Mouse (Mus musculus) left cerebral cortex, postnatal 36 days (tissue): ENCODE results near the gene Adamts7. TPM values are rescaled to one million over a fixed set of nuclear protein-coding genes. Genes with fewer than 3 reads are reported as not detected.

Experiments
- DNase-seq, 2 experiments: peaks; one replicate each; pipeline ENCODE4 v3.0.0; 2021 to 2022; ENCODE audit warnings: low spot score in 2 of 2, mixed read lengths in 1 of 2
- intact Hi-C: fragments of 180-260 bp; cut with DNase I; formaldehyde crosslinking; loops from one replicate; pipeline ENCODE4 v1.15.1; 2025
- total RNA-seq, 2 experiments: library from RNA; stranded (reverse); gene quantifications; 2 replicates each; pipeline ENCODE4 v1.2.3; 2021

The Adamts7 gene
- total RNA-seq, 2 experiments from 2014 or later: 0.30 to 0.43 TPM

DNA sequence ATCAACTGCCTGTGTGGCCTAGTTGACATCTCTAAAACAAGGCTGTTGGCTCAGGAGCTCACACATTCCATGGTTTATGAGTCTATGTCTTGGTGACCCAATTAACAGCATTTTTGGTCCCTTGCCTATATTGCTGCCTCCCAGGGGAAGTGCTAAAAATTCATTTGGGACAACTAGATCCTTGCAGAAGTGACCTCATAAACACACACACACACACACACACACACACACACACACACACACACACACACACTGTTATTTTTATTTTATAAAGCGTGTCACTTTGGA is 26.2 kb upstream of the Adamts7 start:
- intact Hi-C loops: no loop called here
- no peak for DNase-seq

DNA sequence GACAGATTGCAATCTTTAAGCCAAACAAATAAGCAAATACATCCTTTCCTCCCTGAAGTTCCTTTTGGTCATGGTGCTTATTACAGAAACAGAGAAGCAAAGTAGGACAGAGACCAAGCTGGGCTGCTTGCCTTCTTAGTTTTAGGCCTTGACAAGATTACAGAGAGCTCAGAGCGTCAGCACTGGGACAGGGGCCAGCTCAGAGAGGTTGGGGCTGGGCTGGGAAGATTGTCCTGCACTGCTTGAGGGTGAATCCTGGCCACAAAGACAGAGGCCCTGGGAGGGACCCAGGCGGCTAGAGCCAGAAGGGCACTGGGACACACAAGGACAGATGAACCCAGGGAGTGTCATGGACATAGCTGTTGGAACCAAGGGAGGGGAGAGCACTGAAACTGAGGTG is 17.1 kb upstream of the Adamts7 start:
- no peak for DNase-seq
- intact Hi-C loops: no loop called here

DNA sequence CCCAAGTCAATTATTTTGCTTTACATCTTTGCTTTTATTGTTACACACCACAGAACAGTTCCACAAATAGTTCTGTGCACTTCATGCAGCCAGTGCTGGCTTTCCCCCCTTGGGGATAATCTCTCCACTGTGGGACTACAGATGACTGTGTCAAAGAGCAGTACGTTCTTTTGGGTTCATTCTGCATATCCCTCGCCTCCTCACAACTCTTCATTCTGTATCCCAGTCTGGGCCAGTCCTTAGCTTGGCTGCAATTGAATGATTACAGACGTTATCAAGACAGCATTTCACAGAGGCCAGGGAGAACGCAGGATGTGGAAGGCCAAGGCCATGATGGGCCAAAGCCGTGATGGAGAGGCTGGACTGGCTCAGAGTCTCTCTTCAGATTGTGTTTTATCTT is 16.0 kb upstream of the Adamts7 start:
- intact Hi-C loops: no loop called here
- DNase-seq: no peak

DNA sequence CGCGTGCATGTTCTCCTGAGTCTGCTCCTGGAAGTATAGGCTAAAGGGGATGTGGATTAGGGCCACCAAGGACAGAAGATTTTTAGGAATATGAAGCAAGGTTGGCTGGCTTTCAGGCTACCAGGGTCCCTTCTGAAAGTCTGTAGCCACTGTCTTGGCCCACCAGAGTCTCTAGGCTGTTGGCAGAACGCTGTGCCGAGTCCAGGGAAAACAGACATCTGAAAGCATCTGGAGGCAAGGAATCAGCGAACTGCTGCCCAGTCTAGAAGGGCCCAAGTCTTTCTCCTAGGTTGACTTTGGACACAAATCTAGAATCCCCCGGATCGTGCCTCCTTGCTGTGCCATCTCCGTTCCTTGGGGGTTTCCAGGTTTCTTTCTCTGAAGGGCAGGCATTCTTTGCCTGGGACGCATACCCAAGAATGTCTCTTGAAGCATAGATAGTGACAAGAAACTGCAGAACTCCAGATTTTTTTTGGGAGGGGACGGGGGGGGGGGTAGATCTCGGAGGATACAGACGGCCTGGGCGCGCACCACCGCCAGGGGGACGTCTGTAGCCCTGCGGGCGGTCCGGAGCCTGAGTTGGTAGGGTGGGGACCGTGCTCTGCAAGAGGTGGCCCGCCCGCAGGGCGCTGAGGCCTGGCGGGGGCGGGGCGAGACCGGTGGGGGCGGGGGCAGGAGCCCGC is 485 bp upstream of the Adamts7 start:
- intact Hi-C loops: no loop called here
- DNase-seq: no peak

DNA sequence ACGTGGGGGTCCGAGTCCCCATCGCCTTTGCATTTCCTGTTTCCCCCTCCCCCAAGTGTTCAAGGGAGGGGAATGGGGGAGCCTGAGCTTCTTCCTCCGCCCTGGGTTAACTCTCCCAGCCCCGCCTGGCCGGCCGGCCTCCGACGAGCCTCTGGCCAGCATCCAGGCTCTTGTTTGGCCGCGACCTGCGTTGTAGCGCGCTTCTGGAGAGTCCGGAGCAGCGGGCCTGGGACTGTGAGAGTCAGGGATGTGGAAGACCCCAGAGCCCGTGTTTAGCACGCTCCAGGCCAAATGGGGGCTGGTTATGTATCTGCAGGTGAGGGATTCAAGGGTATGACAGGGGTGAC is 853 bp downstream of the Adamts7 start:
- DNase-seq: no peak
- intact Hi-C loops: no loop called here

GRCm38 (mm10) chr9:90164670-90165453 is 2.0 kb downstream of the Adamts7 start:
- intact Hi-C loops: no loop called here
- DNase-seq: no peak

DNA sequence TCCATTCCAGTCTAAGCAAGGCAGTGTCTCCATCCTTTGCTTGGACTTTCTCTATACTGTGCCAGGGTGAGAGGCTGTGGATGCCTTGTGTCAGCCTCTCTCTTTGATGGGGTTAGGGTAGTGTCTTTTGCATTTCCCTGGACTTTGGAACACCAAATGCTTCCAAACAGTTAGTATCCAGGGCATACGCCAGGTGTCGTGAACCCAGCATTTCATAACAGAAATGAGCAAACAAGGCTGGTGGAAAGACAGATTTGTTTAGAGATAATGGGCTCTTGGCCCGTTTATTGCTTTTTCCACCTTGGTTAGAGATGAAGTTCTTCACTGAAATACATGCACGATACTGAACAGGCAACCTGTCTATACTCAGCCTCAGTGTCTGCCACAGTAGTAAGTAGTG is 2.7 kb downstream of the Adamts7 start:
- intact Hi-C loops: no loop called here
- DNase-seq: no peak

DNA sequence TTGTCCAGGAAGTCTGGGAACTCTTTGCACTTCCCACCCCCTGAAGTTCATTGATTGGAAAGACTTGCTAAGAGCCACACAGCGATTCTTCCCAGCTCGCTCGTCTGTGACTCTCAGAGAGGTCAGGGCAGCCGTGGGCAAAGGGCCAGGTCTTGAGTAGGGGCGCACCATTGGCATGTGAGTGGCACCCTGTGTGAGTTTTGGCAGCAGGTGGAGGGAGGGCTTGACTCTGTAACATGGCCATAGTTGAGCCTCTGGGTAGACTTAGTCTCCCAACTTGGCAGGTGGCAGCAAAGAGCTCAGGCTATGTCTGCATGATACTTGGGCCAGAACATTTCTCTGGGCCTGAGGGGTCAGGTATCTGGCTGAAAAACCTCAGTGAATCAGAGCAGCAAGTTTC is 3.7 kb downstream of the Adamts7 start:
- DNase-seq: no peak
- intact Hi-C loops: no loop called here

DNA sequence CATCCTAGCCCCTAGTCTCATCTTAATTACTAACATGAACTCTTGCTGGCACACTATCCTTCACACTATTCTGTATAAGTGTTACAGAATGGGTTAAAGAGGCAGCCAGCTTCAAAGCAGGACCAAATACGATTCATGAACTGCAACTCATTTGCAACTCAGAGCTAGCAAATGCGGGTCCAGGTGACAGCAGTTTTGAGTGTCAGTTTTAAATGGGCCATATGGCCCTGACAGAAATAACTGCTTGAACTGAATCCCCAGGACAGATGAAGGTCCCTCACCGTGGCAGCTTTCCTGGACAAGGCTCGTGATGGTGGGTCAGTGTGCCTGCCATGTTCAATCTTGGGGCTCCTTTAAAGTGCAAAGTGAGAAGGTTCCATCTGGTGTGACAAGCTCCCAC is 7.1 kb downstream of the Adamts7 start:
- DNase-seq: no peak

GRCm38 (mm10) chr9:90171421-90171820 is 8.6 kb downstream of the Adamts7 start:
- DNase-seq: no peak
- intact Hi-C loops: no loop called here

More for the DNA sequence above, 7.1 kb downstream of the Adamts7 start:
- intact Hi-C loops: no loop called here

GRCm38 (mm10) chr9:90172528-90173321 is 9.9 kb downstream of the Adamts7 start:
- DNase-seq: no peak
- intact Hi-C loops: no loop called here

- DNase-seq: no peak
- intact Hi-C loops: no loop called here
Measured at GRCm38 (mm10) chr9:90173330-90173729, 10.5 kb downstream of the Adamts7 start.

- no peak for DNase-seq
- intact Hi-C loops: no loop called here
Measured at GRCm38 (mm10) chr9:90179409-90179808, 16.5 kb downstream of the Adamts7 start.

DNA sequence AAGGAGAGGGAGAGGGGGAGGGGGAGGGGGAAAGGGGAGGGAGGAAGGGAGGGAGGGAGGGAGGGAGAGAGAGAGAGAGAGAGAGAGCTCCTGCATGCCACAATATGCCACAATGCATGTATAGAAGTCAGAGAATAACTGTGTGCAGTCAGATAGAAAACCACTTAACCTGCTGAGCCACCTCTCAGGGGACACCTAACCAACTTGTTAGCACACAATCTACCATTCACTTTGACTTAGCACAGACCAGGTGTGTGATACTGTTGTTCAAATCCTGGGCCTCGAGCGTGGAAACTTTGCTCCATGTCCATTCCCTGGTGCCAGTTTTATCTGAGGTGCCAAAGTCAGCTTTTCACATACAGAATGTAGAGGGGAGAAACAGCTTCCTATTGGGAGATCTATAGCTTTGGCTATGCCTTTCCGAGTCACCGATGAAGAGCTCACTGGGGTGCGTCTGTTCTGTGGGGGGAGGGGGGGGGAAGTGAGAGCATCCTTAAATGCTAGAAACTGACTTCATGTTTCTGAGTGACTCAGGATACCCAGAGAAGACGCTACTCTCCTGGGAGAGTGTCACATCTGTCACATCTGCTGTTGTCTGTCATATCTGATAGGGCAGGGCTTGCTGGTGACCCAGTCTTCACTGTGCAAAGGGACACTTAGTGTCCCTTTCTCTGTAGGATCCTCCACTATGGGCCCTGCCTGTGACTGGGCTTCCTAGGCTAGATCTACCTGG is 19.0 kb downstream of the Adamts7 start:
- no peak for DNase-seq
- intact Hi-C loops: no loop called here

- intact Hi-C loops: no loop called here
- DNase-seq: no peak
Measured at GRCm38 (mm10) chr9:90182636-90183421, 20.0 kb downstream of the Adamts7 start.

- intact Hi-C loops: no loop called here
- no peak for DNase-seq
Measured at GRCm38 (mm10) chr9:90183550-90183949, 20.7 kb downstream of the Adamts7 start.

DNA sequence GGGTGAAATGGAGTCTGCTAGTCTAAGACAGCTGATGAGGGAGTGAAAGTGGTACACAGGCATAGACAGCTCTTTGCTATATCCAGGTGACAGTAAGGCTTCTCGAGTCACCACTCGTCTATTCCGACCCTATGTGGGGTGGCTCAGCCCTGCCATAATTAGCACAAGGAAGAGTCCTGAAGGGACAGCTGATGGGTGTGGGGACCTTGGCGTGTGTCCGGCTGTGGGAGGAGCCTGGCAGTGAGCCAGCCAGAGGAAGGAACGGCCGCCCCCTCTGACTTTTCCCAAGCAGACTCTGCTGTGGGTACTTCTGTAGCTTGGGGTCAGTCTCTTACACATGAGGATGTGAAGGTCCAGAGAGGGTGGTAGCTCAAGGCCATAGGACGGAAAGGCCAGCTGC is 21.2 kb downstream of the Adamts7 start:
- no peak for DNase-seq
- intact Hi-C loops: no loop called here

DNA sequence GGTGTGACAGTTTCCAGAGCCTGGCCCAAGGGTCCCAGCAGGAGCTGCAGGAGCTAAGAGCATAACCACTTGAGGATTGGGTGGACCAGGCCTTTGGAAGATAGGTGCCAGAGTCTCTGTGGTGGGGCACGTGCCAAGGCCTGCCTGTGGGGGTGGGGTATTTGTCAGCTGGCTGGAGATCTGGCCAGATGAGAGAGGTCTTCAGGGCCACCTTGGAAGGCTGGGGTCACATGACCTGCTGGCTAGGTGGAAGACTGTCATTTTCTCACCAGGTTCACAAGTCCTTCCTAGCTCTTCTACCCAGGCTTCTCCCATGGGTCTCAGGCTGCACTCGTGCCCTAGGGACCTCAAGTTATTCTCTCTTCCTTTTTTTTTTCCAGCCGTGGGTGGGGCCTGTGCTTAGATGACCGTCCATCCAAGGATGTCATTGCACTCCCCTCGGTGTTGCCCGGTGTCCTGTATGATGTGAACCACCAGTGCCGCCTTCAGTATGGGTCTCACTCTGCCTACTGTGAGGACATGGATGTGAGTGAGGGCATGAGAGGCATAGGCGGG is 22.6 kb downstream of the Adamts7 start:
- intact Hi-C loops: no loop called here

DNA sequence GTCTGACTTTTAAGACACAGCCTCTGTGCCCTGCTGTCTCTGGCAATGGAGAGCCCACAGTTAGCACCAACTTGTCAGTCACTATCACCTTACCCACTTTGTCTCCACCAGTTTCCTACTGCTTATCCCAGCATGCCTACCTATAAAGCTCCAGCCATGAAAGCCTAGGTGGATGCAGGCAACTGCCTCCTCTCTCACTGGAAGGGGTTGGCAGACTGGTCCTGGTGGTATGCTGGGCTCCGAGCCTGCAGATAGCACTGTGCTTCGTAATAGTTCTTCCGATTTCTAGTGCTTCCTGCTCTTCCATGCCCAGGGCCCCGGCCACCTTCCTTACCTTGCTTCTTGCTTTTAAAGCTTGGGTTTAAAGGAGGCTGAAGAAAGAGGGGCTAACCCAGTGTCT is 26.0 kb downstream of the Adamts7 start:
- intact Hi-C loops: no loop called here
- no peak for DNase-seq

More for the DNA sequence above, 22.6 kb downstream of the Adamts7 start:
- DNase-seq: no peak
